Mouse (Mus musculus): ENCODE measurements around the gene 4931428F04Rik. TPM values are rescaled to one million over a fixed set of nuclear protein-coding genes. Genes with fewer than 3 reads are reported as not detected.

The 4931428F04Rik gene
- 2.4 TPM for polyA plus RNA-seq (2017; shearing (Covaris generic))

DNA sequence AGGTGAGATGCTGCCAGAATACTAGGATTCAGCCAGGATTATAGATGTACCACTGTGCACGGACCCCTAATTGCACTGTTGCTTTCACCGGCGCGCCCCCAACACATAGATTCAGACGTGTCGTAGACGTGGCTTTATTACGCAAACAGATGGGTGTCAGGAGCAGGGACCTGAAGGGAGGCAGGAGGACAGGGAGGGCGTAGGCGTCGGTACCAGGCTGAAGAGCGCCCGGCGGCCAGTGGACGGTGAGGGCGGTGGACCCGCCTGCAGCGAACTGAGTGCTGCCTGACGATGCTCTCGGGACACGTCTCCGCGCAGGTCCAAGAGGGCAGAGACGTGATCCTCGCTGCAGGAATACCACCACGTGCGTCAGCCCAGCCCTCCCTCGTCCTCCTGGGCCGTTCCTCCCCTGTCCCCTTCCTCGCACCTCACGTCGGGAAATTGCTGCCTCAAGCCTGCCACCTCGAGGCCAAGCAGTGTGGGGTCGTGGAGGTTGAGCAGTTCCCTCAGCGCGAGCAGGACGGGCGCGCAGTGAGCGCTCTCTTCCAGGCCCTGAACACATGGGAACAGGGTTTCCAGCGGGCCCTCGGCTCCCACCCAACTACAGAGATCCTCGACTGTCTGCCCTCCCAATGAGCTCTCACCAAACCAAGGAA lies at the start of gene 4931428F04Rik:
Gene 4931428F04Rik (minus strand): TSS at position 60 of the 656 bp plus-strand sequence.

DNA sequence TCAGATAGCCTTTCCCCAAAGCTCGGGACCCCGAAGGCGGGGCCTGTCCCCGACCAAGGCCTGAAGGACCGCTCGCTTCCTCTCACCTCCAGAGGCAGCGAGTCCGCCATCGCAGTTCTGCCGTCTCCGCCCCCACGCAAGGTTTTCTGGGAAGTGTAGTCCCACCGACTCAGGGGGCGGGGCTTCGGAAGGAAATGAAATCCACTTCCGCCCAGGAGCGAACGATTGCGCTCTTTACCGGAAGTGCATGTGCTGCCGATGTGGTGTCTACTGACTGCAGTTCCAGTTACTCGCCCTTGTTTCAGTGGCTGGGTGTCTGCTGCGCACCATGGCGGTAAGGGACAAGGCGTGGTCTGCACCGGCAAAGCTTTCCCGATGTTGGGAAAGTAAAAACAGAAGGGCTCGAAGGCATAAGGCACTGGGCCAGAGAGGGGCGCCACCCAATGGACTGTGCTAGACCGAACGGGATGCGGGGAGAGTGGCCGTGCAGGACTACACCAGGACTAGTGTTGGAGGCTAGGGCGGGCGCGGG lies 36.5 kb upstream of the 4931428F04Rik start, which contains the start of the genes Lrrc29 and Tmem208:
Gene Lrrc29 (minus strand): TSS at position 138 of the 532 bp plus-strand sequence.
Gene Tmem208 (plus strand): TSS at position 214 of the 532 bp plus-strand sequence.

DNA sequence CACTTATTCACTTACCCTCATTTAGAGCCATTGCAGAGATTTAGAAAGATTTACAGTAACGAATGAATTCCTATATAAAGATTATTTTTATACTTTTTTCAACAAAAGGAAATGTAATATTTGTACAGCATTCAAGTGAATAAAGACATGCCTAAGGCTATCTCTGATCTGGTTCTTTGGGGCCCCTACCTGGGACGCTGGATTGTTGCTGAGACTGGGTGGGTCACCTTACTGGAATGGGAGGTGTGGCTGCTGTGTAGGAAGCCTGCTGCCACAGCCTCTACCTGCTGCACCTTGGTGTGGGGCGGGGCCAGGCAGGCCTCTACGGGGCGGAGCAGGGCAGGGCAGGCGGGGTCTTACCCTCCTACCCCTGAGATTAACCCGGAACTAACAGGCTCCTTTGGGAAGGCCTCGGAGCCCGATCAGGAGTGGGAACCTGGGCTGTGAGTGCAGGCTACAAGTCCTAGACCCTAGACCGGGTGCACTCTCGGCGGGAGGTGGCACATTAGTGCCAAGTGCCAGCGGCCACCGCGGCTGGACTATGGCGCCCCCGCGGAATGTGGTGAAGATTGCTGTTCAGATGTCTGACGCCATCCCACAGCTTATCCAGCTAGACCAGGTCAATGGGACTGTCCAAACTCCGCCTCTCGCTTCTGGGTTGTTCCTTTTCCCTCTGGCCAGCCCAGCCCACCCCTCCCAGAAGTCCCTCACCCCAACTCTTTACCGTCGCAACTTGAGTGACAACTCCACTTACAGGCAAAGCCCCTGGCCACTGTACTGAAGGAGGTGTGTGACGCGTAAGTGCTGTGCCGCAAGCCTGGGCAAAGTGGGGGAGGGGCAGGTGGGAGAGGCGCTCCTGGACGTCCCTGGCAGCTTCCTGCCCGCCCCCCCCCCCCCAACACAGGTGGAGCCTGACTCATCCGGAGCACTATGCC lies 15.8 kb upstream of the 4931428F04Rik start, which contains the start of gene Elmo3:
Gene Elmo3 (plus strand): TSS at position 391 of the 935 bp plus-strand sequence.

DNA sequence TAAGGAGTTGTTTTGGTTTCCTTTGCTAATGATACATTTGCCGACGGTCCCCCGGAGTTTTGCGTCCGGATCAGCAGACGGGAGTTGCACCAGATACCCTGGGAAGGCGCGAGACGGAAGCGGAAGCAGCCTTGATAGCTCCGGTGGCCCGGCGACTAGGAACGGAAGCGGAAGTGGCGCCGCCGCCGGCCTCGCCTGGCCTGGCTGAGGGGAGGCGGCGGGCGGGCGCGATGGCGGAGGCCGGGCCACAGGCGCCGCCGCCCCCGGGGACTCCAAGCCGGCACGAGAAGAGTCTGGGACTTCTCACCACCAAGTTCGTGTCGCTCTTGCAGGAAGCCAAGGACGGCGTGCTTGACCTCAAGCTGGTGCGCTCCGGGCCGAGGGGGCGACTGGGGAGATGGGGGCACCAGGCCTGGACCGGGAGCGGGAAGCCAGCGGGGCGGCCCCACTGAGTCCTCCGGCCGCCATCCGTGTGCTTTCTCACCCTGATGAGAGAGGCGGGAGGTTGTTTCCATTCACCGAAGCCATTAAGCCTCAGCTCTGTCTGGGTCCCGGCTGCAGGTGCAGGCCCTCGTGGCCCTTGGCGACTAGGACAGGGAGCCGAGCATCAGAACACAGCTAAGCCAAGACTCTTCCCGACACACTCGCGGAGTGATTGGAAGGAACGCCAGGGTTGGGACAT lies 8.0 kb upstream of the 4931428F04Rik start, which contains the start of gene E2f4:
Gene E2f4 (plus strand): TSS at position 153 of the 682 bp plus-strand sequence.

DNA sequence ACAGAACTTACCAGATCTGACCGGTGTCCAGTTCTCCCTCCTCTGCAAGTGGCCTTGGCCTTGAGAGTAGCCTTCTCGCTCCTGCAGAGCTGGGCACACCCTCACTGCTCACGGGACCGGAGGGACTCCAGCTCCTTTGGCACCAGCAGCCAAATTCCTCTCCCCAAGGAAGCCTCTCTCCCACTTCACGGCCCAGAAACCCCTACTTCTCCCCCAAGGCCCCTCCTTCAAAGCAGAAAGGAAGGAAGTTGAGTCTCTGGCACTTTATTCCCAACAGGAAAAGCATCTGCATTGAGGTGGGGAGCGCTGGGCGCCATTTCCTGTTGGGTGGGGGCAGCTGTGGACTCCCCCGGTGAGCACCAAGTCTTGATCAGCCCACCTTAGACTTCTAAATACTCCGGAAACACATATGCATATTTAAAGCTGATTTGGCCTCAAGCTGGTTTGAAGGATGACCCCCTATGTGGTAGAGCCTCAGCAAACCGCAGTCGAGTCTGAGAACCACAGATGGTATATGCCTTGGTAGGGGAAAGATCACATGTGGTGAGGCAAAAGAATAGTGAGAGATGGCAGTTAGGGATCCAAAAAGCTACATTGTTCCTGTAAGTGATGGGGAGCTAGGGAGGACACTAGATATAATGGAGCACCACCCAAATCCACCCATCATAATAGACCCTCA lies 6.4 kb upstream of the 4931428F04Rik start, which contains the start of gene Exoc3l:
Gene Exoc3l (minus strand): TSS at position 207 of the 679 bp plus-strand sequence.

DNA sequence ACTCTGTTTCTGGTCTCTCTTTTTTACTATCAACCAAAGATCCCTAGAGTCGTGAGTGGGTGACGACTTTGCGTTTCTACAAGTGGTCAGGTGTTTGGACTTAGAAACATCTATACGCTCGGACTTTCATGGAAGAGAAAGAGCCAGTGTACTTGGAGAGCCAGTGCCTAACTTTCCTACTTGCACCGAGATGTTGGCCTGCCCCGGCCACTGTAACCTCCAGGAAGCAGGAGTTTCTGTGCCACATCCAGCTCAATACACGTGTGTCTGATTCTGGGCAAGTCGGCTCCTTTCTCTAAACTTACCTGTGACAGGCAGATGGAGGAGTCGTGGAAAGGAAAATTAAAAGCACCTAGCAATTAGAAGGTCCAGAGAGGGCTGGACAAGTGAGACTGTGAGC lies 13.8 kb downstream of the 4931428F04Rik start, which contains the start of gene Nol3:
Gene Nol3 (plus strand): TSS at position 301 of the 400 bp plus-strand sequence.

DNA sequence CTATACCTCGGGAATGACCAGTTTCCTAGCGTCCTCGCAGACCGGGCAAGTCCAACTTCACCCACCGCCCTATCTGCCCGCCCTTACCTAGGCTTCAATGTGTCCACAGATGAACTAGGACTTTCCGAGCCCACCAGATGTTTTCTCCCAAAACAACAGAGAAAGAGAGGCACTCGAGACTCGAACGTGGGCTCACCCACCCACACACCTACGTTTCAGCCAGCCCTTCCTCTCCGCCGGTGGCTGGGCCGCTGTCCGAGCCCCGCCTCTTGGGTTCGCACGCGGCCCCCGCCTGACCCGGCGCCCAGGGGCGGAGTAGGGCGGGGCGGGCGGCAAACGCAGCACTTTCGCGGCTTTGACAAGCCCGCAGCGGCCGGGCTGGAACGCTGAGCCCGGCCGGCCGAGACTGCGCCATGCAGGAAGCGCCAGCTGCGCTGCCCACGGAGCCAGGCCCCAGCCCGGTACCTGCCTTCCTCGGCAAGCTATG lies 20.2 kb downstream of the 4931428F04Rik start, which contains the start of gene Hsf4:
Gene Hsf4 (plus strand): TSS at position 341 of the 487 bp plus-strand sequence.

DNA sequence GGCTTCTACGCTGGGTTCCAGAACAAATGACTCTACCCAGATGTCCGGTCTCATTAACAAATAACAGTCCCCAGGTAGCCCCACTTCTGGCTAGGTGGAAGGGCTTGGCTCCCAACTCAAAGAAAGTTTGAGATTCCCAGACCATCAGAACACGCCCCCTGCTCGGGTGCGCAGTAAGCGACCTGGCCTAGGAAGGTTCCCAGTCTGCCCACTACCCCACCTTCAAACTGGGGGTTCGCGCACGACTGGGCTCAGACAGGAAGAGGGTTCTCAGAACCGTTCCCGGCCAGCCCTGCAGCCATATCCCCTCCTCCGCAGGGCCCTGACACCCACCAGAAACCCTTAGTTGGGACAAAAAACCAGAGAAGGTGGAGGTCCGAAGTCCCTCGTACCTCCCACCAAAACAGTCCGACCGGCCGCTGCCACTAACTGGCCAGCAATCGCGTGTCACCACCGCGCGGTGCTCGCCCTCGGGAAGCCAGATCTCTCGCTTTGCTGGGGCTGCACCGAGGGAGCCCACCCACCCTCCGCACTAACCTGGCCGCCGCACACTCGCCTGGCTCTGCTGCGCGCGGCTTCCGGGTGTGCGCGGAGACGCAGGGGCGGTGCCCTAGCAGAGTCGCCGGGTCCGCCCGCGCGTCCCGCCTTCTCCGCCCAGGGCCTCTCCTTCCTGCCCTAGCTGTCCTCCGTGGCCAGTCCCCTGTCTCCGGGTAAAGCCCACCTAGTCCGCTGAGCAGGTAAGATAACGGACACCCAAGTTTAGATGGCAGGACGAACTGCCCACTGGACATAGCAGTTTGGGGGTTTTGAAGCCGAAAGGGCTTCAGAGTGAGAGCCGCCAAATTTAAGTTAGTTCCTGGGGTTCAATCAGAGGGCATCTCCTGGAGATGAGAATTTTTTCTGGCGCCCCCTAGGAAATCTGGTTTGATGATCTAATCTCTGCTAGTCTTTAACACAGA lies 25.4 kb downstream of the 4931428F04Rik start, which contains the start of the genes Tradd and Fbxl8:
Gene Tradd (minus strand): TSS at position 586 of the 959 bp plus-strand sequence.
Gene Fbxl8 (plus strand): TSS at position 625 of the 959 bp plus-strand sequence.

DNA sequence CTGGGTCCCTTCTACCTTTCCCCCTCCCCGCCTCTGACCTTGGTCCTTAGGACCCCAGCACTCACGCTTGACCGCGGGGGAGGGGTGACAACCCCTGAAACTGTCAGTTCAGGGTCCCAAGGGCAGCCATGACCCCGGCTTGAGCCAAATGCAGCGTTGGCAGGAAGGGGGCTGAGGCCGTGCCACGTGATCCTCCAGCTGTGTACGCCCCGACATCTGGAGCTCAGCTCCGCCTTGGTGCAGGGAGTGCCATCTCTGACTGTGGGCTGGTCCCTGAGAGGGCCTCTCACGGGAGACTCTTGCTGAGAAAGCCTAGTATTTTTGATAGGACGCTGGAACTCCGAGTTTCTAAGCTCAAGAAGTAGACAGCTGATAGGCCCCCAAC lies 34.7 kb downstream of the 4931428F04Rik start, which contains the start of gene B3gnt9:
Gene B3gnt9 (minus strand): TSS at position 188 of the 385 bp plus-strand sequence.

Other genes starting within 250 kb of the 4931428F04Rik start
- gene Ces3a, start 241.3 kb downstream of the 4931428F04Rik start, polyA plus RNA-seq (2017; shearing (Covaris generic)), result not detected
- gene Ces3b, start 206.1 kb downstream of the 4931428F04Rik start, polyA plus RNA-seq (2017; shearing (Covaris generic)), result not detected
- not detected for gene Ces4a, start 158.1 kb downstream of the 4931428F04Rik start, polyA plus RNA-seq (2017; shearing (Covaris generic))
- gene Cbfb, start 119.2 kb downstream of the 4931428F04Rik start, polyA plus RNA-seq (2017; shearing (Covaris generic)), result 22.2 TPM
- gene D230025D16Rik, start 64.7 kb downstream of the 4931428F04Rik start, polyA plus RNA-seq (2017; shearing (Covaris generic)), result 24.4 TPM
- gene B3gnt9, start 34.7 kb downstream of the 4931428F04Rik start, polyA plus RNA-seq (2017; shearing (Covaris generic)), result 0.68 TPM
- gene Tradd, start 25.3 kb downstream of the 4931428F04Rik start, polyA plus RNA-seq (2017; shearing (Covaris generic)), result 27.8 TPM
- gene Fbxl8, start 25.2 kb downstream of the 4931428F04Rik start, polyA plus RNA-seq (2017; shearing (Covaris generic)), result 15.2 TPM
- gene Hsf4, start 20.1 kb downstream of the 4931428F04Rik start, polyA plus RNA-seq (2017; shearing (Covaris generic)), result 0.62 TPM
- gene Nol3, start 13.7 kb downstream of the 4931428F04Rik start, polyA plus RNA-seq (2017; shearing (Covaris generic)), result not detected
- gene Exoc3l, start 6.2 kb upstream of the 4931428F04Rik start, polyA plus RNA-seq (2017; shearing (Covaris generic)), result 0.76 TPM
- gene E2f4, start 7.8 kb upstream of the 4931428F04Rik start, polyA plus RNA-seq (2017; shearing (Covaris generic)), result 54.4 TPM
- gene Elmo3, start 15.7 kb upstream of the 4931428F04Rik start, polyA plus RNA-seq (2017; shearing (Covaris generic)), result 10.5 TPM
- gene Lrrc29, start 36.4 kb upstream of the 4931428F04Rik start, polyA plus RNA-seq (2017; shearing (Covaris generic)), result 5.8 TPM
- gene Tmem208, start 36.5 kb upstream of the 4931428F04Rik start, polyA plus RNA-seq (2017; shearing (Covaris generic)), result 158 TPM
- 1.5 TPM for gene Fhod1, start 58.1 kb upstream of the 4931428F04Rik start, polyA plus RNA-seq (2017; shearing (Covaris generic))
- gene Slc9a5, start 59.0 kb upstream of the 4931428F04Rik start, polyA plus RNA-seq (2017; shearing (Covaris generic)), result 0.45 TPM
- gene Plekhg4, start 83.4 kb upstream of the 4931428F04Rik start, polyA plus RNA-seq (2017; shearing (Covaris generic)), result 0.17 TPM
- gene Kctd19, start 123.6 kb upstream of the 4931428F04Rik start, polyA plus RNA-seq (2017; shearing (Covaris generic)), result not detected
- not detected for gene Lrrc36, start 123.7 kb upstream of the 4931428F04Rik start, polyA plus RNA-seq (2017; shearing (Covaris generic))
- gene Tppp3, start 181.7 kb upstream of the 4931428F04Rik start, polyA plus RNA-seq (2017; shearing (Covaris generic)), result not detected
- 2.3 TPM for gene Zdhhc1, start 207.0 kb upstream of the 4931428F04Rik start, polyA plus RNA-seq (2017; shearing (Covaris generic))
- gene Hsd11b2, start 228.9 kb upstream of the 4931428F04Rik start, polyA plus RNA-seq (2017; shearing (Covaris generic)), result not detected